Mouse (Mus musculus): ENCODE data around the gene Sp3. TPM values are rescaled to one million over a fixed set of nuclear protein-coding genes. Genes with fewer than 3 reads are reported as not detected.

Gene Sp3
- polyA plus RNA-seq (2014; fragmentation: Illumina TruSeq; extraction: RNeasy Lipid Tissue Mini Kit (QIAGEN cat#74804)) = 335 TPM

GRCm38 (mm10) chr2:72980337-72981074, at the start of gene Sp3:
Gene Sp3, minus strand, starts transcription at chr2:72980446.

GRCm38 (mm10) chr2:72986616-72987015, 6.4 kb upstream of the Sp3 start, which contains the start of gene Gm11084:
Gene Gm11084, minus strand, starts transcription at chr2:72986716.

Other genes starting within 250 kb of the Sp3 start
- not detected for gene Gm11084, start 6.3 kb upstream of the Sp3 start, polyA plus RNA-seq (2014; fragmentation: Illumina TruSeq; extraction: RNeasy Lipid Tissue Mini Kit (QIAGEN cat#74804))
- gene Ola1, start 238.5 kb upstream of the Sp3 start, polyA plus RNA-seq (2014; fragmentation: Illumina TruSeq; extraction: RNeasy Lipid Tissue Mini Kit (QIAGEN cat#74804)) = 243 TPM

Data from ovary, adult 10 weeks (tissue).